Mouse (Mus musculus): Measurements from ENCODE around the gene Gm49405.

Gm49405 gene

GRCm38 (mm10) chr19:4054613-4055012 lies 54.2 kb downstream of the Gm49405 start:
- DNase-seq, result no peak
